Mouse (Mus musculus) megakaryocyte, embryonic 14.5 days (primary cell): Measurements from ENCODE around the gene Apeh. TPM values are rescaled to one million over a fixed set of nuclear protein-coding genes. Genes with fewer than 3 reads are reported as not detected.

Source experiments
- H3K27me3 ChIP-seq: replicated peaks from 2 replicates; pipeline ENCODE3; 2012; ENCODE audit warnings: inconsistent platforms
- H3K36me3 ChIP-seq: replicated peaks from 2 replicates; pipeline ENCODE3; 2012; ENCODE audit warnings: low read length, inconsistent platforms, mixed read lengths
- H3K4me1 ChIP-seq: 2 replicates; pipeline ENCODE4 v1.6.1; 2012; ENCODE audit warnings: inconsistent platforms
- H3K4me3 ChIP-seq: replicated peaks from 2 replicates; pipeline ENCODE3; 2012; ENCODE audit warnings: moderate library complexity, mild to moderate bottlenecking, inconsistent platforms
- H3K9me3 ChIP-seq: 2 replicates; pipeline ENCODE4 v1.6.1; 2012; ENCODE audit warnings: inconsistent platforms
- FLI1 ChIP-seq: IDR thresholded peaks from 2 replicates; pipeline ENCODE4 v1.6.1; 2012; ENCODE audit warnings: low read length, inconsistent platforms, mixed read lengths
- GATA1 ChIP-seq: IDR thresholded peaks from 3 replicates; pipeline ENCODE4 v1.6.1; 2012; ENCODE audit warnings: mixed read lengths, low read length, inconsistent platforms, borderline replicate concordance
- polyA plus RNA-seq: library from polyadenylated mRNA; stranded (reverse); fragments of >175 nt; gene quantifications from 2 replicates; pipeline ENCODE4 v1.2.3, GENCODE M21; 2012; ENCODE audit warnings: low replicate concordance; ENCODE audit not compliant: insufficient read depth

The Apeh gene
- polyA plus RNA-seq, 1 experiment = 26.5 TPM

GRCm38 (mm10) chr9:108082988-108083431 lies 11.4 kb downstream of the Apeh start, which contains the start of gene Rnf123:
Rnf123 (minus strand) TSS chr9:108083346.
- TF ChIP-seq FLI1 = no peak
- no peak for TF ChIP-seq GATA1
- peak within 1 kb of the TSS; percentile 21 for H3K4me3 ChIP-seq
- no peaks in the 10 kb centered on the region for H3K9me3 ChIP-seq
- peaks cover 50% of the 10 kb centered on the region for H3K36me3 ChIP-seq
- no peaks in the 10 kb centered on the region for H3K27me3 ChIP-seq
- peaks cover 60% of the 10 kb centered on the region for H3K4me1 ChIP-seq

GRCm38 (mm10) chr9:108082549-108082948 lies 11.9 kb downstream of the Apeh start:
- TF ChIP-seq FLI1 = no peak
- no peak for TF ChIP-seq GATA1
- H3K36me3 ChIP-seq = peaks cover 48% of the 10 kb centered on the region
- H3K27me3 ChIP-seq = no peaks in the 10 kb centered on the region
- H3K4me1 ChIP-seq = peaks cover 60% of the 10 kb centered on the region
- H3K9me3 ChIP-seq = no peaks in the 10 kb centered on the region
- H3K4me3 ChIP-seq = no peak overlapping the region

GRCm38 (mm10) chr9:108080168-108080567 lies 14.2 kb downstream of the Apeh start, which contains the start of gene Mst1:
Mst1 (plus strand) TSS chr9:108080436.
- no peak for TF ChIP-seq FLI1
- no peak for TF ChIP-seq GATA1
- Histone ChIP-seq H3K9me3 (no peaks in the 10 kb centered on the region), H3K4me1 (peaks cover 67% of the 10 kb centered on the region), H3K4me3 (peak within 1 kb of the TSS; percentile 97), H3K27me3 (no peaks in the 10 kb centered on the region), H3K36me3 (peaks cover 37% of the 10 kb centered on the region)

- H3K4me3 ChIP-seq = peak overlapping the region; percentile 78
- no peaks in the 10 kb centered on the region for H3K27me3 ChIP-seq
- peaks cover 37% of the 10 kb centered on the region for H3K4me1 ChIP-seq
- H3K36me3 ChIP-seq = peaks cover 67% of the 10 kb centered on the region
- TF ChIP-seq FLI1 = no peak
- no peak for TF ChIP-seq GATA1
- no peaks in the 10 kb centered on the region for H3K9me3 ChIP-seq
These were observed 21.1 kb downstream of the Apeh start for GRCm38 (mm10) chr9:108073141-108073930.

GRCm38 (mm10) chr9:108072481-108072924 lies 21.9 kb downstream of the Apeh start:
- Histone ChIP-seq H3K4me1 (peaks cover 37% of the 10 kb centered on the region), H3K9me3 (no peaks in the 10 kb centered on the region), H3K4me3 (no peak overlapping the region), H3K36me3 (peaks cover 73% of the 10 kb centered on the region), H3K27me3 (no peaks in the 10 kb centered on the region)
- no peak for TF ChIP-seq FLI1
- no peak for TF ChIP-seq GATA1

GRCm38 (mm10) chr9:108071801-108072200 lies 22.6 kb downstream of the Apeh start:
- peaks cover 35% of the 10 kb centered on the region for H3K4me1 ChIP-seq
- no peaks in the 10 kb centered on the region for H3K9me3 ChIP-seq
- peaks cover 74% of the 10 kb centered on the region for H3K36me3 ChIP-seq
- TF ChIP-seq FLI1 = no peak
- TF ChIP-seq GATA1 = no peak
- H3K27me3 ChIP-seq = no peaks in the 10 kb centered on the region
- H3K4me3 ChIP-seq = no peak overlapping the region

- H3K36me3 ChIP-seq = peaks cover 89% of the 10 kb centered on the region
- H3K4me1 ChIP-seq = peaks cover 44% of the 10 kb centered on the region
- TF ChIP-seq GATA1 (no peak), FLI1 (no peak)
- H3K4me3 ChIP-seq = no peak overlapping the region
- H3K27me3 ChIP-seq = no peaks in the 10 kb centered on the region
- H3K9me3 ChIP-seq = no peaks in the 10 kb centered on the region
These were observed 24.9 kb downstream of the Apeh start for GRCm38 (mm10) chr9:108069529-108069928.

GRCm38 (mm10) chr9:108069007-108069406 lies 25.4 kb downstream of the Apeh start:
- H3K36me3 ChIP-seq = peaks cover 93% of the 10 kb centered on the region
- TF ChIP-seq GATA1 (no peak), FLI1 (no peak)
- H3K27me3 ChIP-seq = no peaks in the 10 kb centered on the region
- H3K4me1 ChIP-seq = peaks cover 48% of the 10 kb centered on the region
- no peak overlapping the region for H3K4me3 ChIP-seq
- H3K9me3 ChIP-seq = no peaks in the 10 kb centered on the region

GRCm38 (mm10) chr9:108067900-108068299 lies 26.5 kb downstream of the Apeh start:
- Histone ChIP-seq H3K9me3 (no peaks in the 10 kb centered on the region), H3K27me3 (no peaks in the 10 kb centered on the region), H3K4me1 (peaks cover 48% of the 10 kb centered on the region), H3K36me3 (peaks cover 97% of the 10 kb centered on the region), H3K4me3 (no peak overlapping the region)
- TF ChIP-seq GATA1 = no peak
- TF ChIP-seq FLI1 = no peak

GRCm38 (mm10) chr9:108067199-108067598 lies 27.2 kb downstream of the Apeh start:
- Histone ChIP-seq H3K9me3 (no peaks in the 10 kb centered on the region), H3K36me3 (peaks cover 99% of the 10 kb centered on the region), H3K4me1 (peaks cover 48% of the 10 kb centered on the region), H3K4me3 (no peak overlapping the region), H3K27me3 (no peaks in the 10 kb centered on the region)
- TF ChIP-seq FLI1 (no peak), GATA1 (no peak)
